Mouse (Mus musculus): ENCODE results near the gene Olfr859. TPM values are rescaled to one million over a fixed set of nuclear protein-coding genes. Genes with fewer than 3 reads are reported as not detected.
"Not testable (repeated sequence)": the region's sequence is repeated elsewhere in the genome, so short reads cannot be mapped to it uniquely, and the experiment has no call there.

Gene Olfr859
- polyA plus RNA-seq (2015; fragmentation: Nextera tagmentation; extraction: Ambion mirVana), result not detected in 2 replicates

DNA sequence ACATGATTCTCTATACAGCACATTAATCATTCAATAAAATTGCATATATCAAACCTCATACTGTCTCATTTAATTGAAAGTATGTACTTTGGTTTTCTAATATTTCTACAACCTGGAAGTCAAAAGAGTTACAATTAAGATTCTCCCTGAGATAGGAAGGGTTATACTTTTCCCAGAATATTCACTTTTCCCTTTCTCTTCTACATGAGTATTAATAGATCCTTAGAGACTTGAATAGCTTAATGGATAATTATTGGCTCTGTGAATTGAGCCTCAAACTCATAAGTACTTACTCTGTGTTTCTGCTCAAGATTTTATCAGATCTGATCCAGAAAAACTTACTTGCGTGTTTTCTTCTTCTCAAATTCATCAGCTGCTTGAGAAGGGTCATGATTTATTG is at the start of gene Olfr859:
Olfr859 (plus strand) TSS at position 301 of the 400 bp plus-strand sequence.
- H3K27me3 ChIP-seq (replicated peaks; ENCODE audit: insufficient read depth, low read length); H3K9ac ChIP-seq (replicated peaks; ENCODE audit: low read depth); H3K27ac ChIP-seq (ENCODE audit: low read length); ATAC-seq; H3K9me3 ChIP-seq (ENCODE audit: low read length); H3K4me2 ChIP-seq (replicated peaks; ENCODE audit: low read depth, low read length); H3K36me3 ChIP-seq (ENCODE audit: insufficient read depth, low read length); H3K4me3 ChIP-seq (ENCODE audit: low read depth, low read length); DNase-seq (ENCODE audit: low spot score); H3K4me1 ChIP-seq (ENCODE audit: insufficient read depth, low read depth, low read length): not testable (repeated sequence)
- WGBS, result 53% methylated on average over 1 of the region's 1 CpGs

GRCm38 (mm10) chr9:19769136-19769535 is 35.6 kb upstream of the Olfr859 start:
- ATAC-seq, result no peak
- TF ChIP-seq EP300 (IDR thresholded peaks at IDR 0.05) (no peak), CTCF (IDR thresholded peaks at IDR 0.05) (no peak)
- no peak overlapping the region for H3K9ac ChIP-seq (replicated peaks; ENCODE audit: low read depth)
- no peak overlapping the region for H3K4me2 ChIP-seq (replicated peaks; ENCODE audit: low read depth, low read length)
- 81% methylated on average over 14 of the region's 14 CpGs for WGBS
- no peaks in the 10 kb centered on the region for H3K4me1 ChIP-seq (ENCODE audit: insufficient read depth, low read depth, low read length)
- no peaks in the 10 kb centered on the region for H3K9me3 ChIP-seq (ENCODE audit: low read length)
- H3K27ac ChIP-seq (ENCODE audit: low read length), result no peak overlapping the region
- H3K36me3 ChIP-seq (ENCODE audit: insufficient read depth, low read length), result no peaks in the 10 kb centered on the region
- no peak for DNase-seq (ENCODE audit: low spot score)
- H3K27me3 ChIP-seq (replicated peaks; ENCODE audit: insufficient read depth, low read length), result no peaks in the 10 kb centered on the region
- no peak overlapping the region for H3K4me3 ChIP-seq (ENCODE audit: low read depth, low read length)

GRCm38 (mm10) chr9:19769701-19770100 is 35.0 kb upstream of the Olfr859 start:
- H3K36me3 ChIP-seq (ENCODE audit: insufficient read depth, low read length), result no peaks in the 10 kb centered on the region
- H3K9me3 ChIP-seq (ENCODE audit: low read length), result no peaks in the 10 kb centered on the region
- DNase-seq (ENCODE audit: low spot score), result no peak
- H3K4me3 ChIP-seq (ENCODE audit: low read depth, low read length), result no peak overlapping the region
- ATAC-seq, result no peak
- H3K4me2 ChIP-seq (replicated peaks; ENCODE audit: low read depth, low read length), result no peak overlapping the region
- H3K9ac ChIP-seq (replicated peaks; ENCODE audit: low read depth), result no peak overlapping the region
- H3K4me1 ChIP-seq (ENCODE audit: insufficient read depth, low read depth, low read length), result no peaks in the 10 kb centered on the region
- no peak overlapping the region for H3K27ac ChIP-seq (ENCODE audit: low read length)
- no peaks in the 10 kb centered on the region for H3K27me3 ChIP-seq (replicated peaks; ENCODE audit: insufficient read depth, low read length)
- TF ChIP-seq CTCF (IDR thresholded peaks at IDR 0.05) (no peak), EP300 (IDR thresholded peaks at IDR 0.05) (no peak)
- 87% methylated on average over 14 of the region's 14 CpGs for WGBS

DNA sequence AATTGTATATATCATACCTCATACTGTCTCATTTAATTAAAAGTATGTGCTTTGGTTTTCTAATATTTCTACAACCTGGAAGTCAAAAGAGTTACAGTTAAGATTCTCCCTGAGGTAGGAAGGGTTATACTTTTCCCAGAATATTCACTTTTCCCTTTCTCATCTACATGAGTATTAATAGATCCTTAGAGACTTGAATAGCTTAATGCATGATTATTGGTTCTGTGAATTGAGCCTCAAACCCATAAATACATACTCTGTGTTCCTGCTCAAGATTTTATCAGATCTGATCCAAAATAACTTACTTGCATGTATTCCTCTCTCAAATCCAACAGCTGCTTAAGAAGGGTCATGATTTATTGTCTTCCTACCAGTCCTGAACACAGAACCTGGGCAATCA is 24.7 kb upstream of the Olfr859 start, which contains the start of gene Olfr58:
Olfr58 (plus strand) TSS at position 301 of the 400 bp plus-strand sequence.
- Histone ChIP-seq H3K4me2 (replicated peaks; ENCODE audit: low read depth, low read length) (no peak within 1 kb of the TSS), H3K4me3 (ENCODE audit: low read depth, low read length) (no peak within 1 kb of the TSS), H3K27ac (ENCODE audit: low read length) (no peak within 1 kb of the TSS), H3K9ac (replicated peaks; ENCODE audit: low read depth) (no peak within 1 kb of the TSS), H3K36me3 (ENCODE audit: insufficient read depth, low read length) (no peaks in the 10 kb centered on the region), H3K27me3 (replicated peaks; ENCODE audit: insufficient read depth, low read length) (no peaks in the 10 kb centered on the region), H3K9me3 (ENCODE audit: low read length) (no peaks in the 10 kb centered on the region), H3K4me1 (ENCODE audit: insufficient read depth, low read depth, low read length) (no peaks in the 10 kb centered on the region)
- no peak for DNase-seq (ENCODE audit: low spot score)
- no peak for ATAC-seq
- no peak for TF ChIP-seq EP300 (IDR thresholded peaks at IDR 0.05)
- TF ChIP-seq CTCF (IDR thresholded peaks at IDR 0.05), result no peak

- TF ChIP-seq EP300 (IDR thresholded peaks at IDR 0.05), result no peak
- no peak for TF ChIP-seq CTCF (IDR thresholded peaks at IDR 0.05)
- WGBS, result 72% methylated on average over 1 of the region's 1 CpGs
- Histone ChIP-seq H3K36me3 (ENCODE audit: insufficient read depth, low read length) (no peaks in the 10 kb centered on the region), H3K27me3 (replicated peaks; ENCODE audit: insufficient read depth, low read length) (no peaks in the 10 kb centered on the region), H3K4me3 (ENCODE audit: low read depth, low read length) (no peak overlapping the region), H3K9me3 (ENCODE audit: low read length) (no peaks in the 10 kb centered on the region), H3K27ac (ENCODE audit: low read length) (no peak overlapping the region), H3K9ac (replicated peaks; ENCODE audit: low read depth) (no peak overlapping the region), H3K4me2 (replicated peaks; ENCODE audit: low read depth, low read length) (no peak overlapping the region), H3K4me1 (ENCODE audit: insufficient read depth, low read depth, low read length) (no peaks in the 10 kb centered on the region)
- DNase-seq (ENCODE audit: low spot score) (no peak), ATAC-seq (no peak)
Measured at GRCm38 (mm10) chr9:19803000-19803399, 1.7 kb upstream of the Olfr859 start.

GRCm38 (mm10) chr9:19849647-19850046 is 44.9 kb downstream of the Olfr859 start, which contains the start of gene Olfr860:
Gene Olfr860, minus strand, starts transcription at chr9:19849747.
- 69% methylated on average over 1 of the region's 1 CpGs for WGBS
- Histone ChIP-seq H3K4me2 (replicated peaks; ENCODE audit: low read depth, low read length) (no peak within 1 kb of the TSS), H3K27me3 (replicated peaks; ENCODE audit: insufficient read depth, low read length) (no peaks in the 10 kb centered on the region), H3K9ac (replicated peaks; ENCODE audit: low read depth) (no peak within 1 kb of the TSS), H3K27ac (ENCODE audit: low read length) (no peak within 1 kb of the TSS), H3K9me3 (ENCODE audit: low read length) (no peaks in the 10 kb centered on the region), H3K36me3 (ENCODE audit: insufficient read depth, low read length) (no peaks in the 10 kb centered on the region), H3K4me1 (ENCODE audit: insufficient read depth, low read depth, low read length) (no peaks in the 10 kb centered on the region), H3K4me3 (ENCODE audit: low read depth, low read length) (no peak within 1 kb of the TSS)
- ATAC-seq (no peak), DNase-seq (ENCODE audit: low spot score) (no peak)
- TF ChIP-seq EP300 (IDR thresholded peaks at IDR 0.05), result no peak
- no peak for TF ChIP-seq CTCF (IDR thresholded peaks at IDR 0.05)

Other genes with a start within 250 kb of the Olfr859 start
- gene Olfr854, start 237.5 kb upstream of the Olfr859 start, polyA plus RNA-seq (2015; fragmentation: Nextera tagmentation; extraction: Ambion mirVana), result not detected in 2 replicates
- not detected in 2 replicates for gene Olfr855, start 222.3 kb upstream of the Olfr859 start, polyA plus RNA-seq (2015; fragmentation: Nextera tagmentation; extraction: Ambion mirVana)
- gene Zfp317, start 182.8 kb upstream of the Olfr859 start, polyA plus RNA-seq (2015; fragmentation: Nextera tagmentation; extraction: Ambion mirVana), result 12.0 and 13.9 TPM in 2 replicates
- gene Olfr857, start 95.5 kb upstream of the Olfr859 start, polyA plus RNA-seq (2015; fragmentation: Nextera tagmentation; extraction: Ambion mirVana), result not detected in 2 replicates
- not detected in 2 replicates for gene Olfr58, start 24.6 kb upstream of the Olfr859 start, polyA plus RNA-seq (2015; fragmentation: Nextera tagmentation; extraction: Ambion mirVana)
- not detected in 2 replicates for gene Olfr860, start 44.8 kb downstream of the Olfr859 start, polyA plus RNA-seq (2015; fragmentation: Nextera tagmentation; extraction: Ambion mirVana)
- not detected in 2 replicates for gene Olfr862, start 83.1 kb downstream of the Olfr859 start, polyA plus RNA-seq (2015; fragmentation: Nextera tagmentation; extraction: Ambion mirVana)
- 0.19 and 0.23 TPM in 2 replicates for gene Olfr77, start 112.0 kb downstream of the Olfr859 start, polyA plus RNA-seq (2015; fragmentation: Nextera tagmentation; extraction: Ambion mirVana)
- gene Olfr866, start 223.1 kb downstream of the Olfr859 start, polyA plus RNA-seq (2015; fragmentation: Nextera tagmentation; extraction: Ambion mirVana), result not detected in 2 replicates

All from lung, postnatal 0 days (tissue).